Mouse (Mus musculus) limb, embryonic 12.5 days (tissue): Measurements from ENCODE around the gene Pear1. TPM values are rescaled to one million over a fixed set of nuclear protein-coding genes. Genes with fewer than 3 reads are reported as not detected.

Experiments used
- ATAC-seq: fragments of 200-750 bp; cut with Nextera tagmentation; 2 replicates; pipeline ENCODE4 v1.8.0; 2017; ENCODE audit warnings: low read depth, moderate TSS enrichment; ENCODE audit not compliant: insufficient number of reproducible peaks, insufficient read depth, low FRiP score, low TSS enrichment
- H3K27ac ChIP-seq: fragments of 300-500 bp; sonication (generic); 2 replicates; pipeline ENCODE4 v1.5.1; 2016; ENCODE audit warnings: mild to moderate bottlenecking, moderate library complexity
- H3K27me3 ChIP-seq: fragments of 300-500 bp; sonication (generic); 2 replicates; pipeline ENCODE4 v1.6.1; 2016; ENCODE audit warnings: mild to moderate bottlenecking, moderate library complexity
- H3K36me3 ChIP-seq: fragments of 300-500 bp; sonication (generic); 2 replicates; pipeline ENCODE4 v1.6.1; 2016; ENCODE audit warnings: mild to moderate bottlenecking, moderate library complexity
- H3K4me1 ChIP-seq: fragments of 300-500 bp; sonication (generic); replicated peaks from 2 replicates; pipeline ENCODE4 v1.6.1; 2016
- H3K4me2 ChIP-seq: fragments of 300-500 bp; sonication (generic); 2 replicates; pipeline ENCODE4 v1.6.1; 2016; ENCODE audit warnings: mild to moderate bottlenecking, moderate library complexity
- H3K4me3 ChIP-seq: fragments of 300-500 bp; sonication (generic); replicated peaks from 2 replicates; pipeline ENCODE4 v1.5.1; 2016; ENCODE audit warnings: mild to moderate bottlenecking
- H3K9ac ChIP-seq: fragments of 300-500 bp; sonication (generic); replicated peaks from 2 replicates; pipeline ENCODE4 v1.6.1; 2016; ENCODE audit warnings: mild to moderate bottlenecking, moderate library complexity
- H3K9me3 ChIP-seq: fragments of 300-500 bp; sonication (generic); 2 replicates; pipeline ENCODE4 v1.6.1; 2016; ENCODE audit warnings: mild to moderate bottlenecking, moderate library complexity
- WGBS: fragments of 180-500 bp; shearing (Covaris S2); methylation state at CpG from one replicate; pipeline ENCODE4 v1.1.7; 2016; 5-methylcytosine and 5-hydroxymethylcytosine counted together
- polyA plus RNA-seq: library from polyadenylated mRNA; unstranded; fragments of >200 nt; fragmentation: Nextera tagmentation; extraction: Ambion mirVana; gene quantifications from 2 replicates; pipeline ENCODE4 v1.2.1, GENCODE M21; 2016

Pear1 gene
- polyA plus RNA-seq, 1 experiment from 2014 or later: 12.0 TPM

GRCm38 (mm10) chr3:87765091-87765490 is 59.0 kb downstream of the Pear1 start:
- Histone ChIP-seq H3K27ac (peak overlapping the region; percentile 90), H3K4me3 (no peak overlapping the region), H3K9ac (no peak overlapping the region), H3K9me3 (no peaks in the 10 kb centered on the region), H3K4me2 (peak overlapping the region; percentile 32), H3K27me3 (peaks cover 4% of the 10 kb centered on the region), H3K36me3 (no peaks in the 10 kb centered on the region), H3K4me1 (peaks cover 75% of the 10 kb centered on the region)
- ATAC-seq: no peak
- WGBS: 12% methylated on average over 10 of the region's 10 CpGs

GRCm38 (mm10) chr3:87764506-87764905 is 59.6 kb downstream of the Pear1 start:
- H3K27ac ChIP-seq: peak overlapping the region; percentile 90
- no peaks in the 10 kb centered on the region for H3K36me3 ChIP-seq
- WGBS: 30% methylated on average over 10 of the region's 10 CpGs
- H3K4me3 ChIP-seq: no peak overlapping the region
- no peaks in the 10 kb centered on the region for H3K9me3 ChIP-seq
- ATAC-seq: no peak
- H3K4me1 ChIP-seq: peaks cover 75% of the 10 kb centered on the region
- H3K27me3 ChIP-seq: peaks cover under 1% of the 10 kb centered on the region
- H3K9ac ChIP-seq: no peak overlapping the region
- peak overlapping the region; percentile 32 for H3K4me2 ChIP-seq

- ATAC-seq: peak; percentile 48; the same call in 1 of the 2 replicates
- Histone ChIP-seq H3K9me3 (no peaks in the 10 kb centered on the region), H3K4me1 (peaks cover 80% of the 10 kb centered on the region), H3K36me3 (no peaks in the 10 kb centered on the region; the same call in 1 of the 2 replicates), H3K27me3 (no peaks in the 10 kb centered on the region; the same call in 1 of the 2 replicates), H3K4me3 (peak overlapping the region; percentile 8; the same call in 1 of the 2 replicates), H3K27ac (peak overlapping the region; percentile 90), H3K9ac (peak overlapping the region; percentile 32; the same call in 1 of the 2 replicates), H3K4me2 (peak overlapping the region; percentile 32)
- 12% methylated on average over 10 of the region's 15 CpGs for WGBS
These were observed 60.3 kb downstream of the Pear1 start for GRCm38 (mm10) chr3:87763683-87764289.

GRCm38 (mm10) chr3:87763202-87763601 is 60.9 kb downstream of the Pear1 start:
- WGBS: 44% methylated on average over 4 of the region's 4 CpGs
- H3K4me2 ChIP-seq: peak overlapping the region; percentile 32
- H3K4me1 ChIP-seq: peaks cover 82% of the 10 kb centered on the region
- no peaks in the 10 kb centered on the region for H3K9me3 ChIP-seq
- H3K9ac ChIP-seq: peak overlapping the region; percentile 32; the same call in 1 of the 2 replicates
- no peak for ATAC-seq
- H3K27me3 ChIP-seq: no peaks in the 10 kb centered on the region
- peak overlapping the region; percentile 90 for H3K27ac ChIP-seq
- H3K4me3 ChIP-seq: no peak overlapping the region
- H3K36me3 ChIP-seq: no peaks in the 10 kb centered on the region; the same call in 1 of the 2 replicates

GRCm38 (mm10) chr3:87761408-87762375 is 62.4 kb downstream of the Pear1 start:
- Histone ChIP-seq H3K27ac (peak overlapping the region; percentile 59), H3K4me1 (peaks cover 67% of the 10 kb centered on the region), H3K9ac (peak overlapping the region; percentile 51), H3K4me2 (0 out of 2 replicates have a peak overlapping the region, but pooled peaks have one; percentile 10), H3K9me3 (no peaks in the 10 kb centered on the region), H3K4me3 (no peak overlapping the region), H3K27me3 (peaks cover 8% of the 10 kb centered on the region), H3K36me3 (no peaks in the 10 kb centered on the region; the same call in 1 of the 2 replicates)
- WGBS: 47% methylated on average over 20 of the region's 20 CpGs
- ATAC-seq: no peak

GRCm38 (mm10) chr3:87758641-87759040 is 65.5 kb downstream of the Pear1 start:
- WGBS: 41% methylated on average over 3 of the region's 5 CpGs
- Histone ChIP-seq H3K4me2 (no peak overlapping the region), H3K27me3 (peaks cover 25% of the 10 kb centered on the region), H3K27ac (no peak overlapping the region), H3K9ac (no peak overlapping the region), H3K4me3 (no peak overlapping the region), H3K9me3 (no peaks in the 10 kb centered on the region), H3K4me1 (peaks cover 46% of the 10 kb centered on the region), H3K36me3 (peaks cover 14% of the 10 kb centered on the region; the same call in 1 of the 2 replicates)
- ATAC-seq: no peak

GRCm38 (mm10) chr3:87756488-87756887 is 67.6 kb downstream of the Pear1 start:
- WGBS: 47% methylated on average over 20 of the region's 20 CpGs
- H3K9me3 ChIP-seq: no peaks in the 10 kb centered on the region
- no peak overlapping the region for H3K4me3 ChIP-seq
- H3K36me3 ChIP-seq: peaks cover 23% of the 10 kb centered on the region; the same call in 1 of the 2 replicates
- H3K9ac ChIP-seq: peak overlapping the region; percentile 24; the same call in 1 of the 2 replicates
- peaks cover 25% of the 10 kb centered on the region for H3K4me1 ChIP-seq
- peak overlapping the region; percentile 49 for H3K4me2 ChIP-seq
- peaks cover 26% of the 10 kb centered on the region for H3K27me3 ChIP-seq
- ATAC-seq: no peak
- H3K27ac ChIP-seq: no peak overlapping the region

GRCm38 (mm10) chr3:87755964-87756363 is 68.1 kb downstream of the Pear1 start:
- 5% methylated on average over 24 of the region's 24 CpGs for WGBS
- Histone ChIP-seq H3K4me2 (peak overlapping the region; percentile 49), H3K27ac (no peak overlapping the region), H3K9ac (peak overlapping the region; percentile 24; the same call in 1 of the 2 replicates), H3K27me3 (peaks cover 26% of the 10 kb centered on the region), H3K9me3 (no peaks in the 10 kb centered on the region), H3K4me1 (peaks cover 19% of the 10 kb centered on the region), H3K36me3 (peaks cover 28% of the 10 kb centered on the region; the same call in 1 of the 2 replicates), H3K4me3 (peak overlapping the region; percentile 12; the same call in 1 of the 2 replicates)
- ATAC-seq: peak; percentile 43

- Histone ChIP-seq H3K4me2 (no peak overlapping the region), H3K9ac (peak overlapping the region; percentile 31; the same call in 1 of the 2 replicates), H3K27me3 (peaks cover 26% of the 10 kb centered on the region), H3K9me3 (no peaks in the 10 kb centered on the region), H3K4me3 (no peak overlapping the region), H3K36me3 (peaks cover 47% of the 10 kb centered on the region), H3K27ac (no peak overlapping the region), H3K4me1 (peaks cover 14% of the 10 kb centered on the region)
- ATAC-seq: no peak
- WGBS: 84% methylated on average over 13 of the region's 13 CpGs
These were observed 70.3 kb downstream of the Pear1 start for GRCm38 (mm10) chr3:87753829-87754228.

- 82% methylated on average over 3 of the region's 3 CpGs for WGBS
These were observed 71.5 kb downstream of the Pear1 start for GRCm38 (mm10) chr3:87752567-87752966.

GRCm38 (mm10) chr3:87749977-87750376 is 74.1 kb downstream of the Pear1 start:
- Histone ChIP-seq H3K4me3 (no peak overlapping the region), H3K4me2 (no peak overlapping the region), H3K27ac (no peak overlapping the region), H3K4me1 (peaks cover 11% of the 10 kb centered on the region), H3K27me3 (0 out of 2 replicates have a peak, but pooled peaks cover 14% of the 10 kb centered on the region), H3K9me3 (no peaks in the 10 kb centered on the region), H3K36me3 (peaks cover 47% of the 10 kb centered on the region), H3K9ac (no peak overlapping the region)
- 91% methylated on average over 12 of the region's 12 CpGs for WGBS
- ATAC-seq: no peak

More at GRCm38 (mm10) chr3:87752567-87752966, 71.5 kb downstream of the Pear1 start:
- H3K4me1 ChIP-seq: peaks cover 9% of the 10 kb centered on the region; the same call in 1 of the 2 replicates
- no peak for ATAC-seq
- no peak overlapping the region for H3K4me3 ChIP-seq
- no peak overlapping the region for H3K4me2 ChIP-seq
- no peaks in the 10 kb centered on the region for H3K9me3 ChIP-seq
- H3K36me3 ChIP-seq: peaks cover 47% of the 10 kb centered on the region
- H3K9ac ChIP-seq: no peak overlapping the region
- peaks cover 26% of the 10 kb centered on the region for H3K27me3 ChIP-seq
- no peak overlapping the region for H3K27ac ChIP-seq
